Mouse (Mus musculus) stomach, embryonic 16.5 days (tissue): Measurements from ENCODE around the gene 6030408B16Rik. TPM values are rescaled to one million over a fixed set of nuclear protein-coding genes. Genes with fewer than 3 reads are reported as not detected.

ENCODE experiments used
- ATAC-seq: fragments of 200-750 bp; cut with Nextera tagmentation; 2 replicates; pipeline ENCODE4 v1.8.0; 2017; ENCODE audit warnings: moderate number of reproducible peaks, moderate TSS enrichment; ENCODE audit not compliant: insufficient read depth, low FRiP score
- H3K27ac ChIP-seq: fragments of 300-500 bp; sonication (generic); 2 replicates; pipeline ENCODE4 v1.5.1; 2014; ENCODE audit warnings: low read length
- H3K27me3 ChIP-seq: fragments of 300-500 bp; sonication (generic); 2 replicates; pipeline ENCODE4 v1.6.1; 2014; ENCODE audit warnings: low read length, control low read depth, mixed read lengths; ENCODE audit not compliant: control insufficient read depth, insufficient read depth
- H3K36me3 ChIP-seq: fragments of 300-500 bp; sonication (generic); 2 replicates; pipeline ENCODE4 v1.6.1; 2014; ENCODE audit warnings: low read length; ENCODE audit not compliant: control insufficient read depth, insufficient read depth
- H3K4me1 ChIP-seq: fragments of 300-500 bp; sonication (generic); 2 replicates; pipeline ENCODE4 v1.6.1; 2014; ENCODE audit warnings: low read length, control low read depth, mixed read lengths; ENCODE audit not compliant: control insufficient read depth, insufficient read depth
- H3K4me2 ChIP-seq: fragments of 300-500 bp; sonication (generic); 2 replicates; pipeline ENCODE4 v1.6.1; 2014; ENCODE audit warnings: low read depth, low read length, mixed read lengths
- H3K4me3 ChIP-seq: fragments of 300-500 bp; sonication (generic); replicated peaks from 2 replicates; pipeline ENCODE4 v1.5.1; 2014; ENCODE audit warnings: mild to moderate bottlenecking, low read length
- H3K9ac ChIP-seq: fragments of 300-500 bp; sonication (generic); 2 replicates; pipeline ENCODE4 v1.6.1; 2014; ENCODE audit warnings: low read length
- H3K9me3 ChIP-seq: fragments of 300-500 bp; sonication (generic); replicated peaks from 2 replicates; pipeline ENCODE4 v1.6.1; 2016; ENCODE audit warnings: low read length, control low read depth; ENCODE audit not compliant: control insufficient read depth
- WGBS: fragments of 180-500 bp; shearing (Covaris S2); extraction: QIAGEN DNeasy Blood & Tissue Kit; methylation state at CpG from one replicate; pipeline ENCODE4 v1.1.7; 2014; 5-methylcytosine and 5-hydroxymethylcytosine counted together
- polyA plus RNA-seq: library from polyadenylated mRNA; unstranded; fragments of >200 nt; fragmentation: Nextera tagmentation; extraction: Ambion mirVana; gene quantifications from 2 replicates; pipeline ENCODE4 v1.2.1, GENCODE M21; 2015

The 6030408B16Rik gene
- polyA plus RNA-seq, 1 experiment from 2014 or later: 9.4 TPM

DNA sequence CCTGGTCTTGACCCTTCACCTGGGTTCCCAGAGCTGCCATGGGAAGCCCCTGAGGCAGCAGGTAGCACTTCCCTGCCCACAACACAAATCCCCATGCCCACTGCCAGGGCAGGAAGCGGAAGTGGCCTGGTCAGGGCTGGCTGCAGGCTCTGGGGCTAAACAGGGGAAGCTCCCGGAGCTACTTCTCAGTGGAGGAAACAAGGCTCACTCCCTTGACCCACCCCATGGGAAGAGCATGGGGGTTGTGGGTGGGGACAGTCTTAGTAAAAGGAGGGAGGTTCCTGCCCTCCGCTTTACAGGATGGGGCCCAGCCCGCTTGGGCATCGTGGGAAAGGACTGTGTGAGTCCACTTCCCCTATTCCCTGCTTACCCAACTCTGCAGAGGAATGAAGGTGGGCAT, 30.5 kb upstream of the 6030408B16Rik start:
- Histone ChIP-seq H3K27ac (peak overlapping the region; percentile 25; the same call in 1 of the 2 replicates), H3K9ac (no peak overlapping the region), H3K4me1 (peaks cover 39% of the 10 kb centered on the region), H3K9me3 (no peaks in the 10 kb centered on the region), H3K4me3 (no peak overlapping the region), H3K4me2 (no peak overlapping the region), H3K36me3 (no peaks in the 10 kb centered on the region), H3K27me3 (no peaks in the 10 kb centered on the region)
- ATAC-seq: no peak
- 68% methylated on average over 5 of the region's 5 CpGs for WGBS

DNA sequence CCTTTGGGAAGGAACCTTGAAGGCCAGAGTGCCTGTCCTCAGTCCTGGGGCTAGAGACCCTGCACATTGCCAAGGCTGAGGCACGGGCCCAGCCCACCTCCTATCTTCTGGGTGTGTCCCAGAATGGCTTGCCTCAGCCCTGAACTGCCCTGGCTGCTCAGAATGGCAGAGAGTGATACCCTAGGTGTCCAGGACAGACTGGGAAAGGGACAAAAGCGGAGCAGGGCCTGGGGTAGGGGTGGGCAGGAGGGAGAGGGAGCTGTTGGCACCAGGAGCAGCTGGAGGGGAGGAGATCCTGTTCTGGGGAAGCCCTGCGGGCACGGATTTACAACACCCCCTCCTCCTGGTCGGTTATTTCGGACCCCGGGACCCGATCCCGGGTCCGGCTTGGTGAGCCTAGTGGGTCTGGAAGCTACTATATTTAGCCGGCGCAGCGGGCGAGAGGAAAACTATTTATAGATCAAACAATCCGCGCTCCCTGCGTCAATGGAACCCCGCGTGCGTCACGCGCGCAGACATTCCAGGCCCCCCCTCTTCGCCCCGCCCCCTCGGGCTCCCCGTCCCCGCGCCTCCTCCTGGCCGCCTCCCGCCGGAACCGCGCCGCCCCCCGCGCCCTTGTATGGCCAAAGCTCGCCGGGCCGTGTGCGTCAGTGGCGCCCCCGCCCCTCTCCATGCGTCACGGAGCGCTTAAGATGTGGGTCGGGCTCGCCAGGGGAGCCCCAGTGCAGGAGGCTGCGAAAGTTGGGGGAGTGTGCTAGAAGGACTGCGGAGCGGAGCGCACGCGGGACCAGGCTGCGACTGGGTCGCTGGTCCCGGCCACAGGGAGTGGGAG, 26.7 kb upstream of the 6030408B16Rik start:
- H3K4me1 ChIP-seq: peaks cover 30% of the 10 kb centered on the region

GRCm38 (mm10) chr15:101267053-101268032, 25.7 kb upstream of the 6030408B16Rik start:
- peaks cover 20% of the 10 kb centered on the region for H3K4me1 ChIP-seq
- peak overlapping the region; percentile 65 for H3K4me3 ChIP-seq
- peak overlapping the region; percentile 81 for H3K27ac ChIP-seq
- peak; percentile 8; the same call in 1 of the 2 replicates for ATAC-seq
- H3K9ac ChIP-seq: peak overlapping the region; percentile 76
- H3K4me2 ChIP-seq: peak overlapping the region; percentile 90
- H3K36me3 ChIP-seq: no peaks in the 10 kb centered on the region
- no peaks in the 10 kb centered on the region for H3K9me3 ChIP-seq
- WGBS: 2% methylated on average over 25 of the region's 25 CpGs
- H3K27me3 ChIP-seq: no peaks in the 10 kb centered on the region

More for the DNA sequence above, 26.7 kb upstream of the 6030408B16Rik start:
- WGBS: under 1% methylated on average over 57 of the region's 57 CpGs
- peak; percentile 93 for ATAC-seq
- Histone ChIP-seq H3K36me3 (no peaks in the 10 kb centered on the region), H3K9ac (peak overlapping the region; percentile 76), H3K27me3 (no peaks in the 10 kb centered on the region), H3K9me3 (no peaks in the 10 kb centered on the region), H3K4me3 (peak overlapping the region; percentile 65), H3K4me2 (peak overlapping the region; percentile 90), H3K27ac (peak overlapping the region; percentile 81)

GRCm38 (mm10) chr15:101270101-101270820, 22.8 kb upstream of the 6030408B16Rik start:
- Histone ChIP-seq H3K4me2 (no peak overlapping the region), H3K4me1 (peaks cover 16% of the 10 kb centered on the region), H3K36me3 (0 out of 2 replicates have a peak, but pooled peaks cover 3% of the 10 kb centered on the region), H3K9ac (no peak overlapping the region), H3K9me3 (no peaks in the 10 kb centered on the region), H3K4me3 (no peak overlapping the region), H3K27me3 (no peaks in the 10 kb centered on the region), H3K27ac (no peak overlapping the region)
- no peak for ATAC-seq
- WGBS: 85% methylated on average over 29 of the region's 29 CpGs

- Histone ChIP-seq H3K9me3 (no peaks in the 10 kb centered on the region), H3K4me3 (no peak overlapping the region), H3K9ac (0 out of 2 replicates have a peak overlapping the region, but pooled peaks have one; percentile 4), H3K27ac (0 out of 2 replicates have a peak overlapping the region, but pooled peaks have one; percentile 11), H3K4me2 (no peak overlapping the region), H3K27me3 (no peaks in the 10 kb centered on the region), H3K36me3 (0 out of 2 replicates have a peak, but pooled peaks cover 3% of the 10 kb centered on the region), H3K4me1 (peaks cover 8% of the 10 kb centered on the region)
- WGBS: 74% methylated on average over 3 of the region's 3 CpGs
- no peak for ATAC-seq
Observed at GRCm38 (mm10) chr15:101271107-101271506, 21.9 kb upstream of the 6030408B16Rik start.

- ATAC-seq: no peak
- Histone ChIP-seq H3K36me3 (0 out of 2 replicates have a peak, but pooled peaks cover 3% of the 10 kb centered on the region), H3K4me1 (peaks cover 9% of the 10 kb centered on the region), H3K4me3 (no peak overlapping the region), H3K9ac (no peak overlapping the region), H3K4me2 (no peak overlapping the region), H3K9me3 (no peaks in the 10 kb centered on the region), H3K27ac (no peak overlapping the region), H3K27me3 (no peaks in the 10 kb centered on the region)
- WGBS: 89% methylated on average over 15 of the region's 15 CpGs
Observed at GRCm38 (mm10) chr15:101271513-101271912, 21.5 kb upstream of the 6030408B16Rik start.

- H3K36me3 ChIP-seq: 0 out of 2 replicates have a peak, but pooled peaks cover 3% of the 10 kb centered on the region
- ATAC-seq: no peak
- H3K4me2 ChIP-seq: no peak overlapping the region
- H3K4me1 ChIP-seq: peaks cover 20% of the 10 kb centered on the region
- no peaks in the 10 kb centered on the region for H3K9me3 ChIP-seq
- no peak overlapping the region for H3K4me3 ChIP-seq
- H3K27ac ChIP-seq: no peak overlapping the region
- 25% methylated on average over 6 of the region's 6 CpGs for WGBS
- H3K9ac ChIP-seq: no peak overlapping the region
- H3K27me3 ChIP-seq: no peaks in the 10 kb centered on the region
Observed at GRCm38 (mm10) chr15:101274380-101274779, 18.6 kb upstream of the 6030408B16Rik start.

DNA sequence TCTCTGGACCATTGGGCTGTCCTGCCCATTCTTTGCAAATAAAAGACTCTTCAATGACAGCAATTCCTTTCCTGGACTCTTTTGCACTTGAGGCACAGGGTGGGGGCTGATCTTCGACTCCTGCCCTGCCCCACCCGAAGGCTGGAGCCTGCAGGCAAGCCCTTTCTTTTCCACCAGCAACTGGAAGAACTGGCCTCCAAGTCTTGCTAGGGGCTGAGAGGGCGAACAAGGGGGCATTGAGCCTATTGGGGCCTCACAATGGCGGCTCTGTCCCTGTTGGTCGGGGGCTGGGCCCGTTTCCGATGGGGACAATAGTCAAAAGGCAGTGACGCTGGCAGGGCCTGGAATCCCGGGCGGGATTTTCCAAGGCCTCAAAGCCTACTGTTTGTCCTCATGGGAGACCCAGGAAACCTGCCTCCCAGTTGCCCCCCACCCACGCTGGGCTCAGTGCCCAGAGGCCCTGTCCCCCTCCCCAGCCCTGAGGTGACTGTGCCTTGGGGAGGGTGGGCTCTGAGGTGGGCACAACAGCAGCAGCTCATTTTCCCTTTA, 15.6 kb upstream of the 6030408B16Rik start:
- no peak overlapping the region for H3K9ac ChIP-seq
- 47% methylated on average over 11 of the region's 11 CpGs for WGBS

More for the DNA sequence above, 15.6 kb upstream of the 6030408B16Rik start:
- no peaks in the 10 kb centered on the region for H3K9me3 ChIP-seq
- H3K27ac ChIP-seq: peak overlapping the region; percentile 43
- no peak overlapping the region for H3K4me2 ChIP-seq
- no peak overlapping the region for H3K4me3 ChIP-seq
- H3K36me3 ChIP-seq: 0 out of 2 replicates have a peak, but pooled peaks cover 3% of the 10 kb centered on the region
- ATAC-seq: peak; percentile 68; the same call in 1 of the 2 replicates
- H3K27me3 ChIP-seq: no peaks in the 10 kb centered on the region
- H3K4me1 ChIP-seq: peaks cover 24% of the 10 kb centered on the region
